Mouse (Mus musculus): Measurements from ENCODE around the gene Car9.
"Not testable (repeated sequence)": the region's sequence is repeated elsewhere in the genome, so short reads cannot be mapped to it uniquely, and the experiment has no call there.

Gene Car9

DNA sequence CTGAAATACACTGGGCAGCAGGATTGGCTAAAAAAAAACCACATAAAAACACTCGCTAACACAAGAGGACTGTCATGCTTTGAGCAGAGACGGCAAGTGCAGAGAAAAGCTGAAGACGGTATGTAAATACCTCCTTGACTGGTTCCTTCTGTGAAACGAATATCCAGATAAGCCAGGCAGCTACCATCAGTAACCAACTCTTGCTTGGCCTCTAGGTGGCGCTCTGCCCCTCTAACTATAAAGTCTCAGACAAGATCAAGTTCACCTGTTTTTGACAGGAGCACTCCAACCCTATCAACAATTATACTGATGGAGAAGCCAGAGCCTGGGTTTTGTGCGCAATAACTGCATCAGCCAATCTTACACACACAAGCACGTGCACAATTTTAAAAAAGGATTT is 23.8 kb downstream of the Car9 start:
- peak; percentile 81 to 92 for DNase-seq

DNA sequence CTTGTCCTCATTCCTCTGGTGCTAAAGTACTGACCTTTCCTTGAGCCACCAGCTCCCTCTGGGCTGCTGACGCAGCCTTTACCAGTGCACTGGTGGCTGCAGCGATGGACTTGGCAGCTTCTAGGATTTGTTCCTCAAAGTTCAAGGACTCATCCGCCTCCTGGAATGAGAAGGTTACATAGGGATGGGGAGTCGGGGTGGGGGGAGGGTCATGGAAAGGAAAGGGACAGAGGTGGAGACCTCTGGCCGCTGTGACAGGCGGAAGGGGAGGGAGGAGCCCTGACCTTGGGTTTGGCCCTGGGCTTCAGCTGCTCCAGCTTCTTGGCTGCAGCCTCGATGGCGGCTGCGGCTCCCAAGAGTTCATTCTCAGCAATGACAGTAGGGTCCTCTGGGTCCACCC is 26.5 kb downstream of the Car9 start:
- DNase-seq = peak; percentile 55 to 56

DNA sequence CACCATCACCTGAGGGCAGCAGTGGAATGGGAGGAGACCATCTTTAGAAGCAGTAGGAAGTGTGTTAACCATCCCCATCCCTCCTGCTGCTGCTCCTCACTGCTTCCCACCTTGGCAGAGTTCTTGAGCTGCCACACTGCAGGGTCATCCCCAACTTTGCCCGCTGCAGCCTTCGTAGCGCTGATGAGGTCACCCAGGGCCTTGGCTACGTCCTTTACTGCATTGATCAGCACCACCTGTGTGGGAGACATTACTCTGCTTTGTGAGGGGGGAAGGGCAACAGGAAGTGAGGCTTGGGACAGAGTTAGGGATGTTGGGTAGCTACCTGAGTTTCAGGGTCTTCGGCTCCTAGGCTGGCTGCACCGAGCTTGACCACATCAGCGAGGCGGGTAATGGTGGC is 28.9 kb downstream of the Car9 start:
- DNase-seq = no peak

DNA sequence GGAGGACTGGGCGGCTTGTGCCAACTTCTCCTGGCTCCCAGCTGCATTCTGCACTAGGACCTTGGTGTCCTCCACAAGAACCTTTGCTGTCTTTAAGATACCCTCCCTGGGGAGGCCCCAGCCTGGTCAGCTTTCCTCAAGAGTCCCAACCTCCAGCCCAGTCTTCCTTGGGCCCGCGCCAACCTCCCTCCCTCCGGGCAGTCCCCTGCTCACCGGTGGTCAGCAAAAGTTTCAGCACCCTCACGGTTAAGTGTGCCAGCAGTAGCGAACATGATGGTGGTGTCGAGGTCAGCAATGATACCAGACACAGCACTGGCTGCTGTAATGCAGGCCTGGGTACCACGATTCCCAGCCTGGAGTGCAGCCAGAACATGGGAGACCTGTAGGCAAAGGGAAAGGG is 29.3 kb downstream of the Car9 start:
- no peak for DNase-seq

DNA sequence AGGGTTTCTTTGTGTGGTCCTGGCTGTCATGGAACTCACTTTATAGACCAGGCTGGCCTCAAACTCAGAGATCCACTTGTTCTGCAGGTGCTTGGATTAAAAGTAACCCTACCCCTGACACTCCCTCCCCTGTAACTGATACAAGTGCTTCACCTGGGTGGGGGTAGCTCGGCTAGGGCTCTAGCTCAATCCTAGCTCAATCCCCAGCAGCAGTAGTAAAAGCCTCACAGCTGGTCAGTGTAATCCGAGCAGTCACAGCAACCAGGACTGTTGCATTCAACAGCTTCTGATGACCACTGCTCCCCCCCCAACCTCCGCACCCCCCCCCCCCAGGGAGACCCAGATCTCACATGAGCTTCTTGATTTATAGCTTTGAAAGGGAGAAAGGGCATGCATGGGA is 35.3 kb downstream of the Car9 start:
- DNase-seq = no peak

DNA sequence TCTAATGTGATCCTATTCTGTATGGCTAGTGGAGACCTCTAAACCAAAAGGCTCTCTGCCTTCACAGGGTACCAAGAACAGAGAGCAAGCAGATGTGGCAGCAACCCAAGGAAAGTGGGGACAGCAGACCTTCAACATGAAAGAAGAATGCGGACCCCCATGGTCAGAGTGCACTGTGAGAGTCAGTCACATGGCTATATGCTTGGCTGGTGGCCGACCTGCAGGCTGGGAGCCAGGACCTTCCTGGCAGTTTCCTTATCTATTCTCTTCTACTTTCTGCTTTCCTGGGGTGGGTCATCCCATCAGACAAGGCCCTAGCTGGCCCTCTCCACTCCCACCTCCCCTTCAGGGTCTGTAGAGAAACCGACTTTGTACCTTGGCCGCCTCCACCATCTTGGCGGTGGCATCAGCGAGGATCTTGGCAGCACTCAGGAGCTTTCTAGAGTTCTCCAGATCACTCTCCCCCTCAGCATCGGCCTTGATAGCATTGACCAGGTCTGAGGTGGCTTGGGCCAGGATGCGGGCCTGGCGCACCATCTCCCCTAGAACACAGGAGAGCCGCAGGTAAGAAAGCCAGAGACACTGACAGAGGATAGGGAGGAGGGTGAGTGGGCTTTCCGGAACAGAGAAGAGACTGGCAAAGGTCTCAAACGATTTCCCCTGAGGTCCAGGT is 39.7 kb downstream of the Car9 start:
- DNase-seq = peak; percentile 67 to 69

DNA sequence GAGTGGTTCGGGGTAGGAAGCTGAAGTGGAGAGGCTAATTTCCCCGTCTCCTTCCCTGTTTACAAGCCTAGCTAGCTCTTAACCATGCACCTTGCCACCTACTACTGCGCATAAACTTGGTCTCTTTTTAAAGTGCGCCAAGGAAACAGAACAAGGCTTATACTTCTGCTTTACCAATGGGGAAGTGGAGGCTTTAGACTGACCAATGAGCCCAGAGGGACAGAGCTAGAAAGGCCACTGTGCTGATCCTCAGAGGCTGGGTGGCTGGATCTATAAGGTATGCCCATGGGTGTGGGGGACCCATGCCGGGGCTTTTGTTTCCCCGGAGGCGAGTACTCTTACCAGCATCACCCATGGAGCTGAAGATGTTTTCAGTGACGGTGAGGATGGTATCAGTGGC is 40.4 kb downstream of the Car9 start:
- no peak for DNase-seq

DNA sequence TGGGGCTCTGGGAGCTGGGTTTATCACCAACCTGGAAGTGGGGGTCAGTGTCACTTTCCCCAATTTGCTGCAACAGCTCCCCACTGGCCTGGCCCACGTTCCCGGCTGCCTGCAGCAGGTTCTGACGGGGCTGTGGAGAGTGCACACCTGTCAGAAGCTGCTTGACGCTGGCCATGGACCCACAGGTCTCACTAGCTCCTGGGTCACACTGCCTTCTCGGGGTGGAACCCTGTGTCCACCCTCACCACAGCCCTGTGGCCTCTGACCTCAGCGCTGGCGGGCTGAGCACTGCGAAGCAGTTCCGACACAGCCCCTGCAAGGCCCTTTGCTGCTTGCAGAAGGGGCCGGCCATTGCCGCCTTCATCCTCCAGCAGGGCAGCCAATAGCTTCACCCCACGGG is 42.3 kb downstream of the Car9 start:
- DNase-seq = no peak

DNA sequence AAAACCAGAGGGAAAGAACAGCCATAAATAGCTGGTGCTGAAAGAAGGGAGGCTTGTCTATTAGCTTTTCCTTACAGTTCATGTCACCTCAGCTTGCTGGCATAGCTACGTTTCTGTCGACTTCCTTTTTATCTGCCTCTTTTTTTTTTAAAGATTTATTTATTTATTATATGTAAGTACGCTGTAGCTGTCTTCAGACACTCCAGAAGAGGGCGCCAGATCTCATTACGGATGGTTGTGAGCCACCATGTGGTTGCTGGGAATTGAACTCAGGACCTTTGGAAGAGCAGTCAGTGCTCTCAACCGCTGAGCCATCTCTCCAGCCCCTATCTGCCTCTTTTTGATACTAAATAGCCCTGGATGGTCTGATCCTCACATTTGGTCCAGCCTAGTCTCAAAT is 45.1 kb downstream of the Car9 start:
- not testable (repeated sequence) for DNase-seq

DNA sequence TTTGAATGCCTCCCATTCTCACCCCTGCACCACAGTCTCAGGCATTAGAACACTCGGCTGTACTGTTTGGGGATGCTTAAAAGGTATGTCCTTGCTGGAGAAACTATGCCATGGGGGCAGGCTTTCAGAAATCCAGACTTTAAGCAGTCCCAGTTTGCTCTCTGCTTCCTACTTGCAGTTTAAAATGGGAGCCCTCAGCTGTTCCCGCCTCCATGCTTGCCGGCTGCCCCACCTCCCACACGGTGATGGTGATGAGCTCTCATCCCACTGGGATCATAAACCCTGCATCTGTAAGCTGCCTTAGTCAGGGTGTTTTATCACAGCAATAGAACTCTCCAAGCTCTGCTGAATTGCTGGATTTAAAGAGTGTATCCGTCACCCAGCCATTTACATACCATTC is 45.7 kb downstream of the Car9 start:
- no peak for DNase-seq

DNA sequence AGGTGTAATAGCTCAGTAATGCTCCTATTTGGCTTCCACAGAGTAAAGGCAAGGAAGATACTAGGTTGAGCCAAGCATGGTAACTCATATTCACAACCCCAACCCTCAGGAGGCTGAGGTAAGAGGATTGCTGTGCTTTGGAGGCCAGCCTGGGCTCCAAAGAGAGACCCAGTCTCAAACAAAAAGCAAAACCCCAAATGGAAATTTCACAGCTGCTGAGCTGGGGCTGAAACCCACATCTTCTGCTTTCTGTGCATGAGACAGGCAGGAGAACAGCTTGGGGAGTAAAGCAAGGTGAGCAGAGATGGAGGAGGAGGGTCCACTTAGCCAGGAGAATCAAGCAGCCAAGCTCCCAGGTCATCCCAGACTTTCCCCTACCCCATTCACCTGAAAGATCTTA is 47.1 kb downstream of the Car9 start:
- no peak for DNase-seq

DNA sequence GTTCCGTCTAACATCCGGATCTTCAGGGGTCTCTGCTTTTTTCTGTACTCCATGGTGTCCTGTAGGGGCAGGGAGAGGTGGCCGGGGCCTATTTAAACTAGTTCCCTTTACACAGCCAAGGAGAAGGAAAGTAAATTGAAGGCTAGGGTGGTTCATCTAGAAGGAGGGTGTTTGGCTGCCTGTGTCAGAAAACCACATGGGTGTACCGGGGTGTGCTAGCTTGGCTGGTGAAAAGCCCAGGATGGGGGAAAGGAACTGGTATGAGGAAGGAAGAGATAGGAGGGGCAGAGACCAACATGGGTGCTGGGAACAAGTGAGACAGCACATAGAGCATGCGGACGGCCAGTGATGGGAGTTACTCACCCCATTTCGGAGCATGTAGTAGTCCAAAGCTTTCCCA is 49.2 kb downstream of the Car9 start:
- no peak for DNase-seq

DNA sequence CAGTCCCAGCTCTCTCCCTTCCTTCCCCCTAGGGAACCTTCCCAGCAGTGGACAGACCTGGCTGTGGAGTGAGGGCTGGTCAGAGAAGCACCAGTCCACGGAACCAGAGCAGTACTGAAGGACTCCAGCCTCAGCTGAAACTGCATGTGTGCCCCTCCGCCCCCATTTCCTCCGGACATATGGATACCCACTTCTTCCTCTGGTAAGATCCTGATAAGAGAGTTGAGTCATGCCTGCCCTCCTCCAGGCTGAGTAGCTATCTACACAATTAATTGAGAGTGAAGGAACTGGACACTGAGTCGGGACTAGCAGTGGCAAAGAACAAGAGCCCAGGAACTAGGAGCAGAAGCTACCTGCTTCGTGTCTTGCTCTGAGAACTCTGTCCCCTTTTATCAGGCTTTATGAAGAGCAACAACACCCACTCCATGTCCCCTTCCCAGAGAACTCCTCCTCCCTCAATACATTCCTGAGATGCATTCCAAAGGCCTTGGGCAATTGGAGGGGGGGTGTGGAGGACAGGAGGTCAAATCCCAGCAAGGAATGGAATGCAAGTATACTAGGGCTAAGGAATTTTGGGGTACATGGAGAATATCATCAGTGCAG is 51.4 kb downstream of the Car9 start:
- DNase-seq = peak; percentile 67 to 78

DNA sequence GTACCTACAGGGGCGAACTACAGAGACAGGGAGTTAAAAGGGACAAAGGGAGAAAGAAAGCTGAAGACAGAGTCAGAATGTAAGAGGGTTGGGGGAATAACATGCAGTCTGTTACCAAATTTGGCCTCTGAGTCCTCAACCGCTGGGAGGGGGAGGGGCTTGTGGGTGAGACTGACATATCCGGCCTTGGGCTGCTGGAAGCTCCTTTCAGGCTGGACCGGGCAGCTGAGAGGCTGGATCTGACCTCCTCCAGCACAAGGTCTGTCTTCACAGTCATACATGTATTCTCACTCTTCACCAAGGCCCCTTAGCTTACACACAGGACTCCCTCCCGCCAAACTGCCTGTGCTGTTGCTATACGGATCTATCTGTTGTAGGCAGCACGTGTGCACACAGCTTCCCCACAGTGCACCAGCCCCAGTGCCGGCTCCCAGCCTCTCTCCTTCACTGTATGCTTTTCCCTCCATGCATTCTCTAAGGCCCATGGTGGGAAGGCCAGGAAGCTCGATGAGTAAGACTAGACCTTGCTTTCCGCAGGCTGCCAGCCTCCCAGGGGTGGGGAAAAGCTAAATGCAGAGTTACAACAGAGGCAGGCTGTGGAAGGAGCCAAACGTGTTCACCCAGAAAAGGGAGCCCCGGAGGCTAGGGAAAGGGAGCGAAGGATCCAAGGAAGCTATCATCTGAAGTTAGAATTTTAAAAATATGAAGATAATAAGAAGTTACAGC is 52.0 kb downstream of the Car9 start:
- DNase-seq = peak; percentile 85 to 89

DNA sequence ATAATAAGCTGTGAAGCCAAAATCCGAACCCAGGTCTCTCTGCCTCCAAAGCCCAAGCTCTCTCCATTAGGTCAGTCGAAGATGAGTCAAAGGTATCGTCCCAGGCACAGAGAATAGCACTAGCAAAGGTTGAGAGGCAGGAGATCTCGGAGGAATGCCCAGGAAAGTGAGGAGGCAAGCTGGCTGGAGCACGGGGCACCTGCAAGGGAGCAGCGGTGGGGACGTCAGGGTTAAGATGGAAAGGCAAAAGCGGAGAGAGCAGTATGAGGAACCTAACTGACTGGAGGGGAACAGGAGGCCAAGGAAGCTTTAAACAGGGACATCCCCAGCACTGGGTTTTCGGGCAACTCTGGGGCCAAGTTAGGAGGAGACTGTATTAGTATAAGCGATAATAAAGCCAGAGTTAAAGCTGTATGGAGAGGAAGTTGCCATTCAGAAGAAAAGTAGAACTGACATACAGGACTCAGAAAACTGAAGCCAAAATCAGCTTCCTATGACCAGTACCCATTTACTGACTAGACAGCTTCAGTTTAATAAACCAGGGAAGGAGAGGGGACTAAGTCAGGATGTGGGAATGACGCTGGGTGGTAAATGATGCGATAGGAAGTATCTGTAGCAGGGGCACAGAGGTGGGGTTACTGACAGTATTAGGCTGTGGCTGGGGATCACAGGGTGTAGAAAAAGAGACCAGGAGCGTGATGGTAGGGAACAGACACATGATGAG is 52.9 kb downstream of the Car9 start:
- peak in 1 of 2 experiments; percentile 22 for DNase-seq

DNA sequence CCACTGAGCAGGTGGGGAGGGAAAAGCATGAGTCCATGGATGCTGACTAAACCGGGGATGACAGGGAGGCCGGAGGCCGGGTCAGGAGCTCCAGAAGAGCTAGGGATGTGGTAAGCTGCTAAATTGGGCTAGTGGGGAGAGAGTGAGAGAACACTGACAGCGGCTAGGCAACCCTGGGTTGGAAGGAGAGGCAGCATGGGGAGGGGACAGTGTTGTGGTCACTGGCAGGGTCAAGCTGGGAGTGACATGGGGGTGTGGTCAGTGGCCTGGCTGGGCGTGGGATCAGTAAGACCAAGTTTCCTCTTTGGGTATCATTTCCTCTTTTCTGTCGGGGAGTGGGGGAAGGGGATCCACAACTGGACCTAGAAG is 53.5 kb downstream of the Car9 start:
- DNase-seq = peak; percentile 72 to 75

DNA sequence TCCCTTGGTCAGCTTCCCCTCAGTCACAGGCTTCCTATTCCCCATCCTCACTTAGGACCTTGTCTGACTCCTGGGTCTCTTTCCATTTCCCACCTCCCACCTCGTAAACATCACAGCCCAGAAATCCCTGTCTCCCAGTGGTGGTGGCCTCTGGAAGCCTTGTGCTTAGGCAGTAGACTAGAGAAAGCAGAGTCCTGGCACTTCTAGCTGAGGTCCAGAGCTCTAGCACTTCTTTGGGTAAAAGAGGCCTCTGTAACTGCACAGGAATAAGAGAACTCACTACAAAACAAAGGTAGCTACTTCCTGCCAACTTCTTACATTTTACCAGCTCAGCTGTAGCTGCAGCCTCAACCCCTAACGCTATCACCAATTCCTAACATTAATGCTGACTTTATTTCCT is 54.2 kb downstream of the Car9 start:
- no peak for DNase-seq

DNA sequence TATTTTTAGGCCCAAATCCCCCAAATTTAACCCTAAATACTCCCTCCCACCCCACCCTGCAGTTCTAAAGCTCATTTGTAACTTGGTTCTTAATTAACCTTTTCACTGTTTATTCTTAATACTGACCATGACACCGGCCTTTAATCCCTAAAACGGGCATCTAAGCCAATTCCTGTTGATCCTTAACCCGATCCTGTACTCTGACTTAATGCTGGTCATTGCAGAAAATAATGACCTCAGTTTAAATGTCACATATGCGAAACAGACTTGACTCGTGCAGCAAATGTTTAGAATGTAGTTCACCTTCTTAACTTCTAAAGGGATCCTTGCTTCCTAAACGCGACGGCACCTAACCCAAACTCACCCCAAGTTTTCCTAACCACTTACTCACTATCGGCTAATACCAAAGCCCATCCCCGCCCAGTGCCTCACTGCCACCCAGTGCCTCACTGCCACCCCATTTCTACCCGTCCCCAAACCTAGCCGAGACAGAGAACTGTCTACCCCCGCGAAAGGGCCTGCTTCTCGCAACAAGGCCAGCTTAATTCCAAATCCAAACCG is 54.8 kb downstream of the Car9 start:
- DNase-seq = peak; percentile 28 to 62

DNA sequence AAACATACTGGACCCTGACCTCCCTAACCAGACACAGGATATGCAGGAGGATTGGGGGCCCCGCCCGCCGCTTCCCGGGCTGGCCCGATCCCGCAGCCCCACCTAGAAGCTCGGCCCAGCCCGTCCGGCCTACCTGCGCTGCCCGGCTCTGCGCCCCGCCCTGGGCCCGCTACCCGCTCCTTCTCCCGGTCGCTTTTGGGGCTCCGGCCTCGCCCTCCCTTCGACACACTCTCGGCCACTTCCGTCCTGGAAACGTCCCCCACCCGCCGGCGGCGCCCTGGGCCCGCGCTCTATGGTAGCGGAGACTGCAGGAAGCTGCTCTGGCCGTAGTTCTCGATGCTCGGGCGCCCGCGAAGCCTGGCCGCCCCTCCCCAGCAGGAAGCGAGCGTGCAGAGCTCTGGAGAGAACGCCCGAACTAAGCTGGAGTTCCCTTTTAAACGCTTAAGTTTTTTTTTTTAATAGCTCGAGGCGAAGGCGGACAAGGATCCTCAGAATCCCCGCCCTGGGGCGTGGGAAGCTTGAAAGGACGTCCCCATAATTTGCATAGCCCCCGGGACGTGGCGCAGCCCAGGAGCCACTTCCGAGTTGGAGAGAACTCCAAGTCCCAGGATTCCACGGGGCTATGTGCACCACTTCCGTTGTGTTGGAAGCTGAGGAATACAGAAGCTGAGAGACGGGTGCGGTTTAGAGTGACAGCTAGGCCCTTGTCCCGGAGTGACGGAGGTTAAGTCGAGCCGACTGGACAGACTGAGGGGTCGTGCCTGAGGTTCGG is 55.4 kb downstream of the Car9 start, which contains the start of the genes Creb3 and Tln1:
Gene Creb3, plus strand, starts transcription at position 336 of the 772 bp plus-strand sequence.
Gene Tln1, minus strand, starts transcription at position 695 of the 772 bp plus-strand sequence.
- DNase-seq = peak; percentile 95 to 98

DNA sequence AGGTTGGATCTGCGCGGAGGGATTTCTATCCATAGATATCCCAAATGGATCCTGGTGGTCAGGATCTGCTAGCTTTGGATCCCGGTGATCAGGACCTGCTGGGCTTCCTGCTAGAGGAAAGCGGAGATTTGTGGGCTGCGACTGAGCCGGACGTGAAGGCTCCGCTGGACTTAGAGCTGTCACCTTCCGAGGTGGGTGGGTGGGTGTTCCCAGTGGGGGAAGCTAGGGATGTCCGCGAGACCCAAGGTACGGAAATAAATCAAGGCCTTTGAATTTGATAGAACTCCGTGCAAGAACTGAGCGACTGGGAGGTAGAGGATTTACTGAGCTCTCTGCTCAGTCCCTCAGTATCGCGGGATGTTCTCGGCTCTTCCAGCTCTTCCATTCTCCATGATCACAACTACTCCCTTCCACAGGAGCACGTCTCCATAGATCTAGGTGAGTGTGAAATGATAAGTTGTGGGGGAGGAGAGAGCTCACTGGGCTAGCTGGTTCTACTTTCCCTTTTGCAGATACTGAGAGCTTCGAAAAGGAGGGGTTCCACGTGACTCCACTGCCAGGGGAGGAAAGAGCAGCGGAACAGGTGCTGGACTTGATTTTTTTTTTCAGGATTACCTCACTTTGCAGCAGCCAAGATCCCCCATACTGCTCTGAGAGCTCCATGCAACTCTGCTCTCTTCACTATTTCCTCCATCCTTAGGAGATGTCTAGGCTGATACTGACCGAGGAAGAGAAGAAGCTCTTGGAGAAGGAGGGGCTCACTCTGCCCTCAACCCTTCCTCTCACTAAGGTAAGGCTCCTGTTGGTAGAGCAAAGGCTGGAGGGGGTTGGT is 56.2 kb downstream of the Car9 start:
- DNase-seq = no peak
